Mouse (Mus musculus) limb, embryonic 11.5 days (tissue): ENCODE measurements around the gene Ubr2. TPM values are rescaled to one million over a fixed set of nuclear protein-coding genes. Genes with fewer than 3 reads are reported as not detected.
A peak's percentile ranks its signal among the peaks of the same experiment; 100 is the strongest.

Source experiments
- ATAC-seq: fragments of 200-750 bp; cut with Nextera tagmentation; 2 replicates; pipeline ENCODE4 v1.8.0; 2017; ENCODE audit warnings: low read depth; ENCODE audit not compliant: insufficient number of reproducible peaks, low FRiP score, low TSS enrichment
- DNase-seq: peaks from one replicate; pipeline ENCODE4 v3.0.0-alpha.2; 2015; ENCODE audit warnings: low spot score
- H3K27ac ChIP-seq: fragments of 300-500 bp; sonication (generic); replicated peaks from 2 replicates; pipeline ENCODE4 v1.5.1; 2014; ENCODE audit warnings: low read depth, mild to moderate bottlenecking, low read length
- H3K27me3 ChIP-seq: fragments of 300-500 bp; sonication (generic); 2 replicates; pipeline ENCODE4 v1.6.1; 2014; ENCODE audit warnings: mild to moderate bottlenecking, low read length, mixed read lengths; ENCODE audit not compliant: control insufficient read depth, insufficient read depth
- H3K36me3 ChIP-seq: fragments of 300-500 bp; sonication (generic); 2 replicates; pipeline ENCODE4 v1.6.1; 2014; ENCODE audit warnings: mild to moderate bottlenecking, low read length, moderate library complexity, mixed read lengths; ENCODE audit not compliant: control insufficient read depth, insufficient read depth
- H3K4me1 ChIP-seq: fragments of 300-500 bp; sonication (generic); 2 replicates; pipeline ENCODE4 v1.6.1; 2014; ENCODE audit warnings: low read length, mixed read lengths; ENCODE audit not compliant: control insufficient read depth, insufficient read depth
- H3K4me2 ChIP-seq: fragments of 300-500 bp; sonication (generic); 2 replicates; pipeline ENCODE4 v1.6.1; 2014; ENCODE audit warnings: low read depth, mild to moderate bottlenecking, moderate library complexity; ENCODE audit not compliant: severe bottlenecking
- H3K4me3 ChIP-seq: fragments of 300-500 bp; sonication (generic); 2 replicates; pipeline ENCODE4 v1.5.1; 2014; ENCODE audit warnings: low read depth, low read length
- H3K9ac ChIP-seq: fragments of 300-500 bp; sonication (generic); 2 replicates; pipeline ENCODE4 v1.6.1; 2014; ENCODE audit warnings: mild to moderate bottlenecking, low read length
- H3K9me3 ChIP-seq: fragments of 300-500 bp; sonication (generic); 2 replicates; pipeline ENCODE4 v1.6.1; 2016; ENCODE audit warnings: low read length; ENCODE audit not compliant: control insufficient read depth
- WGBS: fragments of 180-500 bp; shearing (Covaris S2); extraction: QIAGEN DNeasy Blood & Tissue Kit; methylation state at CpG from one replicate; pipeline ENCODE4 v1.1.7; 2014; 5-methylcytosine and 5-hydroxymethylcytosine counted together
- polyA plus RNA-seq: library from polyadenylated mRNA; unstranded; fragments of >200 nt; fragmentation: Nextera tagmentation; extraction: Ambion mirVana; gene quantifications from 2 replicates; pipeline ENCODE4 v1.2.1, GENCODE M21; 2014

Gene Ubr2
- polyA plus RNA-seq, 1 experiment from 2014 or later, result 20.2 TPM

GRCm38 (mm10) chr17:46890116-46890815 is 120.1 kb downstream of the Ubr2 start, which contains the start of gene Tbcc:
TSS of gene Tbcc (plus strand) at chr17:46890684.
- peaks cover 7% of the 10 kb centered on the region; the same call in 1 of the 2 replicates for H3K36me3 ChIP-seq
- peak within 1 kb of the TSS; percentile 97 for H3K4me2 ChIP-seq
- no peaks in the 10 kb centered on the region for H3K27me3 ChIP-seq
- peak within 1 kb of the TSS; percentile 91 for H3K9ac ChIP-seq
- peak within 1 kb of the TSS; percentile 92 for H3K4me3 ChIP-seq
- H3K27ac ChIP-seq, result peak within 1 kb of the TSS; percentile 97
- peak; percentile 88 for ATAC-seq
- H3K9me3 ChIP-seq, result no peaks in the 10 kb centered on the region
- DNase-seq, result peak; percentile 99
- under 1% methylated on average over 38 of the region's 40 CpGs for WGBS
- H3K4me1 ChIP-seq, result peaks cover 23% of the 10 kb centered on the region

- Histone ChIP-seq H3K4me3 (peak overlapping the region; percentile 92), H3K27me3 (no peaks in the 10 kb centered on the region), H3K9me3 (no peaks in the 10 kb centered on the region), H3K36me3 (peaks cover 7% of the 10 kb centered on the region; the same call in 1 of the 2 replicates), H3K27ac (peak overlapping the region; percentile 97), H3K4me1 (peaks cover 23% of the 10 kb centered on the region), H3K9ac (peak overlapping the region; percentile 76), H3K4me2 (peak overlapping the region; percentile 88)
- DNase-seq (peak; percentile 80), ATAC-seq (peak; percentile 75)
- under 1% methylated on average over 44 of the region's 44 CpGs for WGBS
Measured at GRCm38 (mm10) chr17:46889450-46890084, 120.8 kb downstream of the Ubr2 start.

- H3K4me2 ChIP-seq, result peak overlapping the region; percentile 88
- H3K9me3 ChIP-seq, result no peaks in the 10 kb centered on the region
- peaks cover 4% of the 10 kb centered on the region; the same call in 1 of the 2 replicates for H3K36me3 ChIP-seq
- peak overlapping the region; percentile 97 for H3K27ac ChIP-seq
- DNase-seq, result peak; percentile 55
- H3K4me3 ChIP-seq, result peak overlapping the region; percentile 92
- no peaks in the 10 kb centered on the region for H3K27me3 ChIP-seq
- ATAC-seq, result no peak
- H3K4me1 ChIP-seq, result peaks cover 23% of the 10 kb centered on the region
- no peak overlapping the region; the same call in 1 of the 2 replicates for H3K9ac ChIP-seq
- WGBS, result 33% methylated on average over 16 of the region's 16 CpGs
Measured at GRCm38 (mm10) chr17:46888511-46889212, 121.7 kb downstream of the Ubr2 start.

GRCm38 (mm10) chr17:46885910-46886643 is 124.3 kb downstream of the Ubr2 start:
- no peaks in the 10 kb centered on the region for H3K9me3 ChIP-seq
- no peak overlapping the region for H3K4me2 ChIP-seq
- no peak overlapping the region for H3K27ac ChIP-seq
- ATAC-seq (no peak), DNase-seq (no peak)
- no peak overlapping the region for H3K9ac ChIP-seq
- H3K27me3 ChIP-seq, result no peaks in the 10 kb centered on the region
- 0 out of 2 replicates have a peak, but pooled peaks cover 3% of the 10 kb centered on the region for H3K4me1 ChIP-seq
- WGBS, result 47% methylated on average over 17 of the region's 17 CpGs
- no peaks in the 10 kb centered on the region for H3K36me3 ChIP-seq
- no peak overlapping the region for H3K4me3 ChIP-seq

GRCm38 (mm10) chr17:46885218-46885909 is 125.0 kb downstream of the Ubr2 start:
- H3K36me3 ChIP-seq, result no peaks in the 10 kb centered on the region
- 0 out of 2 replicates have a peak, but pooled peaks cover 3% of the 10 kb centered on the region for H3K4me1 ChIP-seq
- H3K4me3 ChIP-seq, result no peak overlapping the region
- no peaks in the 10 kb centered on the region for H3K27me3 ChIP-seq
- 84% methylated on average over 11 of the region's 11 CpGs for WGBS
- no peak overlapping the region for H3K9ac ChIP-seq
- no peak overlapping the region for H3K27ac ChIP-seq
- DNase-seq (no peak), ATAC-seq (no peak)
- no peak overlapping the region for H3K4me2 ChIP-seq
- H3K9me3 ChIP-seq, result no peaks in the 10 kb centered on the region

- H3K27me3 ChIP-seq, result no peaks in the 10 kb centered on the region
- no peaks in the 10 kb centered on the region for H3K36me3 ChIP-seq
- WGBS, result 96% methylated on average over 6 of the region's 6 CpGs
- H3K4me2 ChIP-seq, result no peak overlapping the region
- no peak for ATAC-seq
- H3K4me3 ChIP-seq, result no peak overlapping the region
- no peak overlapping the region for H3K9ac ChIP-seq
- 0 out of 2 replicates have a peak, but pooled peaks cover 3% of the 10 kb centered on the region for H3K4me1 ChIP-seq
- no peaks in the 10 kb centered on the region for H3K9me3 ChIP-seq
- no peak overlapping the region for H3K27ac ChIP-seq
- DNase-seq, result no peak
Measured at GRCm38 (mm10) chr17:46884766-46885165, 125.6 kb downstream of the Ubr2 start.

GRCm38 (mm10) chr17:46883107-46883506 is 127.2 kb downstream of the Ubr2 start:
- H3K9ac ChIP-seq, result no peak overlapping the region

More at GRCm38 (mm10) chr17:46883107-46883506, 127.2 kb downstream of the Ubr2 start:
- no peak for DNase-seq
- no peak for ATAC-seq
- H3K4me3 ChIP-seq, result no peak overlapping the region
- H3K36me3 ChIP-seq, result no peaks in the 10 kb centered on the region
- 87% methylated on average over 9 of the region's 9 CpGs for WGBS
- H3K4me2 ChIP-seq, result no peak overlapping the region
- no peak overlapping the region for H3K27ac ChIP-seq
- no peaks in the 10 kb centered on the region for H3K27me3 ChIP-seq
- H3K4me1 ChIP-seq, result no peaks in the 10 kb centered on the region
- H3K9me3 ChIP-seq, result no peaks in the 10 kb centered on the region
